Mouse (Mus musculus): ENCODE results near the gene Pigw. TPM values are rescaled to one million over a fixed set of nuclear protein-coding genes. Genes with fewer than 3 reads are reported as not detected.

Gene Pigw
- polyA plus RNA-seq (2012; rRNA removed) = 1.5 and 1.8 TPM in 2 replicates

DNA sequence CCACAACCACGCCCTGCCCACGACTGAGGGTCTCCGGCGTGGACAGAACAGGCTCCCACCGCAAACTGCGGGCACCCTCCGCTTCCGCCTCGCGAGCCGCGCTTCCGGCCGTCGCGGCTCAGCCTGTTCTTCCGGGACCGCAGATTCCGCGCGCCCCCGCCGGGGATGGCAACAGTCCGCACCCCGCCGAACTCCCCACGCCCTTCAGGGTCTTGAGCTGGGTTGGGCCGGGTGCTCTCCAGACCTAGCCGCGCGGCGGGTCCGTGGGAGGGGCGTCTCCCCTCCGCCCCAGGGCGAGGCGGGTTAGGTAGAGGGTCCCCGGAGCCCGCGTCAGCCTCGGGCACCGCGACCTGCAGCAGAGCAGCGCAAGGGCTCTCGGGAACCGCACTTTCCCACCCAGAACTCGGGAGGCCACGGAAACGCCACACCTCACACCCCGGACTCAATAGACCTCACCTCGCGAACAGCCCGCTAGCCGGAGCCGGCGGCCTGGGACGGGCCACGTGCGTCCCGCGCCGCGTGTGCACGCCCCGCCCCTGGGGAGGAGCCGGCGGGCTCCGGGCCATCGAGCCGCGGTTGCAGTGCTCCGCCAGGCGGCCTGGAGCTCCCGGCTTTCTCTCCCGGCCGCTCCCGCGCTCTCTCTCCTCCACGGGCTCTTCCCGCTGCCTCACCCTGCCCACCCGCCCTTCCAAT, at the start of gene Pigw, which contains the start of gene Myo19:
Pigw (minus strand) TSS at position 514 of the 693 bp plus-strand sequence.
Myo19 (plus strand) TSS at position 377 of the 693 bp plus-strand sequence.

DNA sequence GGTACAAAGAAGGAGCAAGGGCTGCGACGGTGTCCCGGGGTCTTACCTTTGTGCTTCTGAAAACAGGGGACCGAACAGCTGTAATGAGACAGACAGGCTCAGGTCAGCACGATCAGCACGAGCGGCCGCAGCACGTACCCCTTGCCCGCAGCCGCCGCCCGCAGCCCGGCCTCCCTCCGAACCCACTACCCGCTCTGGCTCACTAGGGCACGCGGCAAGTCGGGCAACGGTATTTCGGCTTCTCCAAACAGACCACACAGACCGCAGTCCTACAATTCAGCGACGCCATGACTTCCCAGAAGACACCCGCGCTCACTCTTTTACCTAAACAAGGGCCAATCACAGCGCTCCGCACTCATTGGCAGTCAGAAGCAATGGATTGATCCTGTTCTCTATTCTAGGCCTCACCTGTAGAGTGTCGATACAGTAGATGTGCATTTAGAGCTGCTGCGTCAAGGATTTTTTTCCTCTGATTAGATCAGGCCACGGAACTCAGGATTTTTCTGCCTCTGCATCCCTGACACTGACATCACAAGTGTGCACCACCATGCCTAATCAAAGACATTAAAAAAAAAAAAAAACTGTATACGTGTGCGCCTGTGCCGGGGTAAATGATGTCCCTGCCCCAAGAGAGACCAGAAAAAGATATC, 36.1 kb upstream of the Pigw start, which contains the start of gene Znhit3:
Znhit3 (minus strand) TSS at position 314 of the 650 bp plus-strand sequence.

DNA sequence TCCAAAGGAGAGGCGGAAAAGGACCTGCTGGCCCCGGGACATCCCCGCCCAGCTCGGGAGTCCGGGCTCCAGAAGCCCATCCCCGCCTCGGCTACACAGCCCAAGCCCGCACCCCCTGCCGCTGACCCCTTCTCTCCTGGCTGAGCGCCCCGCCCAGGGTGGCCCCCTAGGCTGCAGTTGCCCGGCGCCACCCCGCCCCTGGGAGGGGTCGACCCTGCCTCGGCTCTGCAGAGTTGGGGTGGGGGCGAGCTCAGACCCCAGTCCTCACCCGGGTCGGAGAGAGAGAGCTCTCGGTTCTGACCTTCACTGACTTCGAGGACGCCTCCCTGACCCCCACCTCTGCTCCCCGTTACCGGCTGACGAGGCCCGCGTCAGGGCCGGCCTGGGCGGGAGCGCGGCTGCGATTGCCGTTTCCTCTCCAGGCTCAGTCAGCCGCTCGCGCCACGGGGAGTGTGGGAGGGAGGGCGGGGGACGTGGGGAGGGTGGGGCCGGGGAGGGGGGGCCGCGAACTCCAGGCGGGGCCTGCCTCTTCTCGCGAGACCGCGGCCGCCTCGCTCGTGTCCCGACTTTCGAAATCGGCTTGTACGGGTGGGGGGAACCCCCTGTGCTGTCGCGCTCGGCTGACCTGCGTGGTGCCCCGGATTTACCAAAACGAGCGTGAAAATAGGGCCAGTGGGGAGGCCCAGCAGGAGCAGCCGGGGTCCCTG, 9.6 kb downstream of the Pigw start, which contains the start of gene Ggnbp2:
Ggnbp2 (minus strand) TSS at position 481 of the 707 bp plus-strand sequence.

DNA sequence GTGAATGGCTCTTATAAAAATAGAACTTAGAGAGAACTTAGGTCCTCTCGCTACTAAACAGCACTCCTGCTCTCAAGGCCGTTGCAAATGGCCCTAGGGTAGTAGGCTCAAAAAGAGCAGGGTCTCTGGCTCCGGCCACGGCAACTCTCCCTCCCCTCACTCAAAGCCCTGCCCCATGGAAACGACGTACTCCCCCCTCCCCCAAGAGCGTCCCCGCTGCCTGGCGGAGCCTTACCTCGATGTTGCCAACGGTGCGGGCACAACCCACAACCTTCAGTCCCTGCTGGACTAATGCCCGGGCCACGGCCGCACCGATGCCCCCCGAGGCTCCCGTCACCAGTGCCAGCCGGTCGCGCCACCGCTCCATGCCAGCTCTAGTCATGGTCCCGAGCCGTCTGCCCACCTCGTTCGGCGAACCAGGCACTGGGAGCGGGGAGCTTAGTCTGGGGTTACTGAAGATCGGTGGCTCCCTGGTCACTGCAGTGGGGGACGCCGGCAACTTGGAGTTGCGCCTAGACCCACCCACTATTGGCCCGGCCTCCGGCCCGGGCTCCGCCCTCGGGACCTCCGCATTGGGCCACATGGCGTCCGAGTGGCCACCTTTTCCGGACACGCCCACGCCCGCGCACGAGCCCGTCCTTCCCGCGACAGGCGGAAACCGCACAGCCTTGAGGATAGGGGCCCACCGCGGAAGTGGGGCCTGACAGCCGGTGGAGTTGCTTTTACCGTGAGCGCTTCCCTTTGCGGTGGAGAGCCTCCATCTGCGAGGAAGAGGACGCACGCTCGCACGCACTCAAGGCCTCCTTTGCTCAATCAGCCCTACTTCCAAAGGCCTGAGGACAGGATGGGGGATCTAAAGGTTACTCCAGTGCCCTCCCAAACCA, 51.3 kb downstream of the Pigw start, which contains the start of gene Dhrs11:
Dhrs11 (minus strand) TSS at position 479 of the 884 bp plus-strand sequence.

Other genes with a start within 250 kb of the Pigw start
- 12.2 and 15.3 TPM in 2 replicates for gene Mrm1, start 60.8 kb downstream of the Pigw start, polyA plus RNA-seq (2012; rRNA removed)
- 260 and 270 TPM in 2 replicates for gene Dhrs11, start 51.3 kb downstream of the Pigw start, polyA plus RNA-seq (2012; rRNA removed)
- gene Ggnbp2, start 9.5 kb downstream of the Pigw start, polyA plus RNA-seq (2012; rRNA removed) = 23.6 and 29.2 TPM in 2 replicates
- 43.0 and 48.0 TPM in 2 replicates for gene Myo19, start 137 bp downstream of the Pigw start, polyA plus RNA-seq (2012; rRNA removed)
- 4.3 and 4.7 TPM in 2 replicates for gene Znhit3, start 36.1 kb upstream of the Pigw start, polyA plus RNA-seq (2012; rRNA removed)
- gene Car4, start 77.5 kb upstream of the Pigw start, polyA plus RNA-seq (2012; rRNA removed) = 468 and 519 TPM in 2 replicates

Measured in colon, adult 2 months (tissue).